Mouse (Mus musculus) frontal cortex, postnatal 25 days (tissue): ENCODE measurements at regions not wholly inside any gene's neighbourhood (a gene's known extent, or its start where the extent isn't known, plus 50 kb on each side); places are given as distances from the start of the nearest gene placed in this dataset.
"Not testable (repeated sequence)": the region's sequence is repeated elsewhere in the genome, so short reads cannot be mapped to it uniquely, and the experiment has no call there.

Experiments used
- DNase-seq, 2 experiments: peaks; one replicate each; pipeline ENCODE4 v3.0.0; 2022; ENCODE audit warnings: low spot score in 2 of 2

DNA sequence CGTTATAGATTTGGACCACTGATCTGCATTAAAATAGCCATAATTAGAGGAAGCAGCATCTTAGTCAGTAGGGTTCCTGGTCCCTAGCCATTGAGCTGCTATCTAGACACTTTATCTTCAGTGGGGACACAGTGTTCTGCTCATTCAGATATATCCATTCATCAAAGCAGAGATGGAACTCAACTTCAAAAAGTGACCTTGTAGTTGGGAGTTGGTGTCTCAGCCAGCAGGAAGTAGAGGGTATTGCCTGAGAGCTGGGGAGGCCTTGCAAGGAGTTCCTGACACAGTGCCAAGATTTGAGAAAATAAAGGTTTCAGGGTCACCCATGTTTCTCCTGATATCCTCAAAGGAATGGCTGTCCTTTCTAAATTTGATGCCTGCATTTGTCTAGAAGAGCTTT is 304.7 kb upstream of the Shh start:
- no peak for DNase-seq

DNA sequence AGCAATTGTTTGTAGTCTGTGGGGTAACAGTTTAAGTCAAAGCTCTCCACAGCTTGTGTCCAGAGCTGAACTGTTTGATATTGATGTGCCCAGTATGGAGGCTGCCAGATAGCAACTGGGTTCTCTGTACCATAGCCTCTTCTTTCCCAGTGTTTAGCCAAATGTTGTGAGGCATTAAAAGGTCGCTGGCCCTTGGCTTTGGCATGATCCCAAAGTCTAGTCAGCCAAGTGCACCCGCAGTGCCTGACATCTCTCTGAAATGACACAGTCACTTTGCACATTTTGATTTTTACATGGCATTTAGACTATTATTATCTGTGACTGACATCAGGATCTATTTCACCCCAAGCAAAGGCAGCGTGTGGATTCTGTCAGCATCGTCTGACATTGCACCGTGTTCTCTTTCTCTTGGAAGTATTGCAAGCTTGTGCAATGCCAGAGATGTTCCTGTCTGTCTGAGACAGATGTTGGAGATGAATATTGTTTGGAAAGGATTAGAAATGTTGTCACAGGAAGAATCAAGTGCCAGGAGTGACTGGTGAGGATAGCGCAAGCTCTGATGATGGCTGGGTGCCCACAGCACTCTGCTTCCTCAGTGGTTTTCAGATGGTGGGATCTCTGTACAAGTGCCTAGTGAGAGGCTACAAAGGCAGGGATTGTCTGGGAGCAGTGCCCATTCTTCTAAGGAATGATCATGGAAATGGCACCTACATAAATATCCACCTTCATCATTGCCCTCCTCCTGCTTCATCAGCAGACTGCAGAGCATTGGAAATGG is 289.3 kb upstream of the Shh start:
- DNase-seq = peak in 1 of 2 experiments; percentile 4

DNA sequence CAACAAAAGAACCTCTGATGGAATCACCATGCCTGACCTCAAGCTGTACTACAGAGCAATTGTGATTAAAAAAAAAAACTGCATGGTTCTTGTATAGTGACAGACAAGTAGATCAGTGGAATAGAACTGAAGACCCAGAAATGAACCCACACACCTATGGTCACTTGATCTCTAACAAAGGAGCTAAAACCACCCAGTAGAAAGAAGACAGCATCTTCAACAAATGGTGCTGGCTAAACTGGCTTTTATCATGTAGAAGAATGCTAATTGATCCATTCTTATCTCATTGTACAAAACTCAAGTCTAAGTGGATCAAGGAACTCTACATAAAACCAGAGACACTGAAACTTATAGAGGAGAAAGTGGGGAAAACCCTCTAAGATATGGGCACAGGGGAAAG is 284.8 kb upstream of the Shh start:
- DNase-seq = not testable (repeated sequence)

DNA sequence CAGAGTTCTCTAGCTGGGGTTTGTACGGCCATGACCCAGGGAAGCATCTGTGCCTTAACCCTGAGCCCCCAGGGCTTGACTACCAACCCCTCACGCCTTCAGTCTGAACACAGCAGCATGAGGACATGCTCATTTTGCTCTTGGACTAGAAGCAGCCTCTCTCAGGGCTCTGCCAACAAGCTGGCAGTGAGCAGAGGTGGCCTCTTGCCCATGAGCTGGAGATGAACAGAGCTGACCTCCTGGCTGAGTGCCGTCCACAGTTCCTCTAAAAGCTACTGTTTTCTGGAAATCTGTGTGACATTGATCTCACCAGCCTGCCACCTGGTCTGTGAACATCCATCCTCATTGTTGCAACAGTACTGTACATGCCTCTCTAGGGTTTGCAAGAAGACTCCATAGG is 267.7 kb upstream of the Shh start:
- no peak for DNase-seq

GRCm38 (mm10) chr5:28722067-28722466 is 255.0 kb upstream of the Shh start:
- DNase-seq = no peak

GRCm38 (mm10) chr5:28714978-28715377 is 247.9 kb upstream of the Shh start:
- no peak for DNase-seq

DNA sequence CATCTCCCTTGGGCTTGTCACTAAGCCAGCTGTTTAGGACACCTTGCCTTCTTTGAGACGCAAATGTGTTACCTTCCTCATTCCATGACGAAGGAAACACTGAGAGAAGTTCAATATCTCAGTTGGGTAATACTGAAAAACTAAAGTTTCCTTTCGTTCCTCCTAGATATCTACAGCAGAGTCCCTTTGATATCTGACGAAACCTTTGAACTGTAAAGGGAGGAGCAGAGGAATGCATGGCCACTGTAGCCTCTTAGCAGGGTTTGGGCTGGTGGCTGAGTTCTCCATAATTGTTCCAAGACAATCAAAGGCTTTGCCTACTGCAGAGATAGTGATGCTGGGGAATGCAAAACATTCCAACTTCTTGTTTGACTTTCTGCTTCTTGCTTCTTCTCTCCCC is 243.5 kb upstream of the Shh start:
- no peak for DNase-seq

DNA sequence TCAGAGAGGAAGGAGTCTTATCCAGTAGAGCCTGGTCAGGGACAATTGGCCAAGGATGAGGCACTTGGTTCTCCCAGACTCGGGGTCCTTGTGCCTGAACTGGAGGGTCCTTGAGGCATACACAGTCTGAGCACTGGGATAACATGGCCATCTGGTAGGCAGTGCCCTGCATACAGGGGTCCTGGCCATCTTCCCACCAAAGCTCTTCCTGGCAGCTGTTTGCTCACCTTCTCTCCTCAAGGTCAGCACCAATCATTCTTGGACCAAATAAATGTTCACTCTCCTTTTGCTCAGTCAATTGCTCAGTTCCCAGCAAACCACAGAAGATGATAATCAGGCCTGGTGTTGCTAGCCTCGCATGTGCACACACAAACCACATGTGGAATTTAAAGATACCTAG is 242.6 kb upstream of the Shh start:
- DNase-seq = no peak

DNA sequence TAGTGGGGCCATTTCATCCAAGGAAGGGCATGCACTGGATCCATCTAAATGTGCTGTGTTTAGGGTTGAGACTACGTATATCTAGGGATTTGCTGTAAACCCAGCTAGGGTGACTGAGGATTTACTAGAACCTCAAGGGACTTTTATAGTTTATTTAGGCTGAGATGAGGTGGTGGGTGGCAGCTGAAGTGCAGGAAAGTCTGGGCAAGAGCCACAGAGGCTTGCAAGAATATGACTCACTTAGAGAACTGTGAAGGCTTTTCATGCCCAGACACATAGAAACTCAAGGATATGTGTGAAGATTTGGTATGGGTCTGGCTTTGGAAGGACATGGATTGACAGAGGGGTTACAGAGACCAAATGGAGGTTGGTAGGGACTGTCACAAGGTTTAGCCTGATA is 237.3 kb upstream of the Shh start:
- no peak for DNase-seq

- no peak for DNase-seq
Observed at GRCm38 (mm10) chr5:28696966-28697365, 229.9 kb upstream of the Shh start.

GRCm38 (mm10) chr5:28690110-28690509 is 223.1 kb upstream of the Shh start:
- no peak for DNase-seq

- no peak for DNase-seq
Observed at GRCm38 (mm10) chr5:28689651-28690050, 222.6 kb upstream of the Shh start.

GRCm38 (mm10) chr5:28689136-28689535 is 222.1 kb upstream of the Shh start:
- DNase-seq = no peak

GRCm38 (mm10) chr5:28682821-28683220 is 215.8 kb upstream of the Shh start:
- no peak for DNase-seq

GRCm38 (mm10) chr5:28680311-28680710 is 213.3 kb upstream of the Shh start:
- no peak for DNase-seq

GRCm38 (mm10) chr5:28679761-28680160 is 212.7 kb upstream of the Shh start:
- DNase-seq = no peak

DNA sequence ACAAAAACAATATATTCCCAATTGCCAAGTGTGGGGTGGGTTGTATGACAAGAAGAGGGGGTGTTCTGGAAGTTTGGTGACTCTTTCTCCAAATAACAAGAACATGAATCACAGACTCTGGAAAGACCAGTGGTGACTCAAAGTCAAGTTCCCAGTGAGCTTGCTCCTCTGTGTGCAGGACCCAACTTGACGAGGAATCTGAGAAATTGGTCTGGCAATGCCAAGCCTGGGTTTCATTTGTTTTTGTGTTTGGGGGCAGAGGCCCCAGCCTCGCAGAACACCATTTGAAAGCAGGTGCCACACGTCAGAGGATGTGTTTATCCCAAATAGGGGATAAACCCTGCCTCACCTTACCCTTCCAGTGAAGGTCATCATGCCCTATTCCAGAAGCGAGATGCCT is 163.1 kb upstream of the Shh start:
- no peak for DNase-seq

- DNase-seq = no peak
Observed at GRCm38 (mm10) chr5:28611885-28612284, 144.8 kb upstream of the Shh start.

GRCm38 (mm10) chr5:28596537-28597314 is 129.7 kb upstream of the Shh start:
- DNase-seq = no peak

- no peak for DNase-seq
Observed at GRCm38 (mm10) chr5:28571347-28571998, 104.4 kb upstream of the Shh start.

DNA sequence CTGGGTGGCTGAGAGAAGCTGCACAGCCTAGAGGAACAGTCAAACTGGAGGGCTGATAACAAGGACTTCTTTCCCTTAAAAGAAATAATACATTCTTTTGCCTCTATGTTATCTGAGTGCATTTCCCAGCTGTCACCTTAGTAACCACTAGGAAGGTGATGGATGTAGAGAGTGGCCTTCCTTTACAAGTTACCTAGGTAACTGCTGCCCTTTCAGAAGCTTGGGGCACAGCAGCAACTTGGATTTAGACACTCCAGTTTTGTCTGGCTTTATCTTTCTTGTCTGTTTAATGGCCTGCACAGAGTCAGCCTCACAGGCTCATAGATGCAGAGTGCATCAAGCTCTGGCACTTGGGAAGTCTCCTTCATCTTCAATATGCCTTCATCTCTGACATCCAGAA is 101.4 kb upstream of the Shh start:
- DNase-seq = no peak

GRCm38 (mm10) chr5:28567341-28567905 is 100.4 kb upstream of the Shh start:
- DNase-seq = no peak
